Mouse (Mus musculus) layer of hippocampus, adult 2 months (tissue): Measurements from ENCODE around the gene Ehmt2. TPM values are rescaled to one million over a fixed set of nuclear protein-coding genes. Genes with fewer than 3 reads are reported as not detected.

Experiments used
- DNase-seq, 2 experiments: peaks; one replicate each; pipeline ENCODE4 v3.0.0; 2022; ENCODE audit warnings: low spot score in 2 of 2
- H3K27ac ChIP-seq: fragments of 200-600 bp; 2 replicates; pipeline ENCODE4 v1.8.1; 2022
- H3K4me3 ChIP-seq: fragments of 200-600 bp; 2 replicates; pipeline ENCODE4 v1.8.1; 2022; ENCODE audit warnings: mild to moderate bottlenecking
- CTCF ChIP-seq: fragments of 200-600 bp; conservative IDR thresholded peaks from 2 replicates; pipeline ENCODE4 v1.8.1; 2022; ENCODE audit warnings: antibody characterized with exemption, mild to moderate bottlenecking, moderate library complexity
- long read RNA-seq, 2 experiments: library from polyadenylated mRNA; stranded (forward); transcript quantifications; one replicate each; pipeline ENCODE4 v2.0.0; 2021; ENCODE audit warnings: borderline mapping rate in 2 of 2
- total RNA-seq, 2 experiments: library from RNA; stranded (reverse); gene quantifications; 2 replicates each; pipeline ENCODE4 v1.2.3; 2021

Ehmt2 gene
- total RNA-seq, result 100 to 1,000 TPM; 181 to 190 TPM
- long read RNA-seq, experiment 1, full-length matches to known transcripts, result 18 of 57 reads
- long read RNA-seq, experiment 1, partial matches to known transcripts, result 25 of 57 reads
- long read RNA-seq, experiment 1, other reads (novel, unspliced or antisense), result 14 of 57 reads
- long read RNA-seq, experiment 2, full-length matches to known transcripts, result 32 of 93 reads
- long read RNA-seq, experiment 2, partial matches to known transcripts, result 42 of 93 reads
- long read RNA-seq, experiment 2, other reads (novel, unspliced or antisense), result 19 of 93 reads

- Histone ChIP-seq H3K27ac (peak within 1 kb of the TSS; percentile 99), H3K4me3 (peak within 1 kb of the TSS; percentile 94)
- DNase-seq, result peak; percentile 78 to 80
- no peak for TF ChIP-seq CTCF
These were observed at the start of gene Ehmt2, which contains the start of gene C2 for GRCm38 (mm10) chr17:34898160-34898586. Ehmt2 (plus strand) TSS chr17:34898469. C2 (minus strand) TSS chr17:34898265.

DNA sequence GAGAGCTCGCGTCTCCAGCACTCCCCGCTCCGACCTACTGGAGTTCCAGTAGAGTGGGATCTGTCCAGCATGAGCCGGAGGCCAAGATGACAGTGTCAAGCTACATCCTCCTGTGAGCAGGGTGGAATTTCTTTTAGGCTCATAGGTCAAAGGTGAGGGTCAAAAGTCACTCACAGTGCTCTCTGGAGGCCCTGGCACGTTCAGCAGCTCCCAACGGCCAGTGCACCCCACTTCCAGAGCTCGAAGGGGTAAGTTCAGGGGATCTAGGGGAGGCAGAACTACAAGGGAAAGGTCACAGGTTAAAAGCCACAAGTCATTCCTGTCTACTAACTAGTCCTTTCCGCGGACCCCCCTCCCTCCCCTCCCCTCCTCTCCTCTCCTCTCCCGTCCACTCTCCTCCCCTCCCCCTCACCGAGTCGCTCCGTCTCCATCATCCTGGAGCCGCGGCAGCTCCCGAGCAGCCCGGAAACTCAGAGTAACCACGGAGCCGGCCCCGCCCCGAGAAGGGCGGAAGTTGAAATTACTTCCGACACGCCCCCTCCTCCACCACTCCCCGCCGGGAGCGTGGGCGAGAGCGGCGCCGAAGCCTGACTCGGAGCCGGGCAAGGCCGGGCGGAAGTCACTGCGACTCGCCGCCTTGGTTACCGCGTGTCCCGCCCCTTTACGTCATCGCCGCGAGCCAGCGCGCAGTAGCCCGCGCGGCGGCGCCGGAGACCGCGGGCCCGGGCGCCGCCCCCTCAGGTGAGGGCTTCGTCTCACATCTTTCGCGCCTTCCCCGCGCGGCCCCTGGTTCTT lies 48.4 kb upstream of the Ehmt2 start, which contains the start of the genes Skiv2l and Nelfe:
TSS of gene Skiv2l (minus strand) at position 489 of the 795 bp plus-strand sequence.
TSS of gene Nelfe (plus strand) at position 670 of the 795 bp plus-strand sequence.
- H3K27ac ChIP-seq, result peak within 1 kb of the TSS; percentile 89
- DNase-seq, result peak; percentile 97 to 99
- peak within 1 kb of the TSS; percentile 99 for H3K4me3 ChIP-seq
- peak; percentile 35; the same call in 1 of the 2 replicates for TF ChIP-seq CTCF

GRCm38 (mm10) chr17:34850517-34851125 lies 47.6 kb upstream of the Ehmt2 start:
- no peak; the same call in 1 of the 2 replicates for TF ChIP-seq CTCF
- no peak for DNase-seq
- Histone ChIP-seq H3K27ac (peak overlapping the region; percentile 89), H3K4me3 (peak overlapping the region; percentile 99)

GRCm38 (mm10) chr17:34853511-34853910 lies 44.8 kb upstream of the Ehmt2 start:
- DNase-seq, result no peak
- no peak for TF ChIP-seq CTCF
- no peak overlapping the region for H3K27ac ChIP-seq
- no peak overlapping the region for H3K4me3 ChIP-seq

GRCm38 (mm10) chr17:34854761-34855160 lies 43.5 kb upstream of the Ehmt2 start:
- no peak for DNase-seq
- no peak overlapping the region for H3K4me3 ChIP-seq
- H3K27ac ChIP-seq, result no peak overlapping the region
- TF ChIP-seq CTCF, result no peak

DNA sequence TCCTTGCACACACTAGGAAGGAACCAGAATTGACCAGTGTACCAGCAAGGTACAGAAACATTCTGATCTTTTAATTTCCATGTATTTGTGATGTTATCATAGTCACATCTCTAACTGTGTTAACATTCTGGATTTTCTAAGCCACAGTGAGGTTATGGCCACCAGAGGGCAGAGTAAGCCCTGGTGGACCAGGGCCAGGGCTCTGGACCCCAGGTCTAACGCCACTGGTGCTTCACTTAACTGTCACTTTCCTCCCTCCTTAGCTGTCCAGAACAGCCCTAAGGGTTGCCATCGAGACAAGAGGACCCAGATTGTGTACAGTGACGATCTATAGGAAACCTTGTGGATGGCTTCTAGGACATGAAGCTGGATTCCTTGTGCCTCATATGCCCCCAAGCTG lies 42.4 kb upstream of the Ehmt2 start:
- peak in 1 of 2 experiments; percentile 38 for DNase-seq
- H3K4me3 ChIP-seq, result no peak overlapping the region
- H3K27ac ChIP-seq, result no peak overlapping the region
- TF ChIP-seq CTCF, result peak; percentile 94

DNA sequence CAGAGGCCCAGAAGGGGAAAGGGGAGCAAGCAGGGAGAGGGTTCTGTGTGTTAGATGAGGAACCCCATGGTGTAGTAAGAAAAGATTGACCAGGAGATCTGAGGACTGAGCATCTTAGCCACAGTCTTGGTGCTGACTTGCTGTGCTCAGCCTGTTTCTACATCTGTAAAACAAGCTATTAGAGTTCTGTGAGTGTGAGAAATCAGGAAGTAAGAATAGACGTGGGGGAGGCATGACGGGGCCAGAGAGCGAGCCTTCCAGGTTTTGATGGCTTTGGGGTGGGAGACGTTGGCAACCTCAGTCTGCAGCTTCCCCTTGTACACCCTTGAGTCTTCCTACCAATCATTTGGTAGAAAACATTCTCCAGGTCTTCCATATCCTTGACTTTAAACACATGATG lies 39.6 kb upstream of the Ehmt2 start:
- no peak for TF ChIP-seq CTCF
- Histone ChIP-seq H3K4me3 (no peak overlapping the region), H3K27ac (no peak overlapping the region)
- DNase-seq, result no peak

DNA sequence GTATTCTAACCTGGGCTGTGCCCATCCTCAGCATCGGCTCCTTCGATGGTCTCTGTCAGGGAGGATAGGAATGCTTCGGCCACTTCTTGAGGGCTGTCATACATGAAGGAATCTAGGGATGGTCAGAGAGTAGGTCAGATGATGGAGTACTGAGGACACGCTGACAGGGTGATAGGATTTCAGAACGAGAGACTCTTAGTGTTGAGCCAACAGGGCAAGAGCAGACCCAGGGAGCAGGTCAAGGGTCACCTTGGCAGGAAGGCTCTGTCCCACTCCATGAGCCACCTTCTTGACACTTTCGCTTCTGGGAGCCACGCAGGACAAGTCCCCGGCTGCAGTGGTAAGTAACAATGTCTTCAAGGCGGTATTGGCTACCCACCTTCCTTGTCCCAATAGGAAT lies 37.8 kb upstream of the Ehmt2 start:
- TF ChIP-seq CTCF, result no peak
- Histone ChIP-seq H3K27ac (no peak overlapping the region), H3K4me3 (no peak overlapping the region)

DNA sequence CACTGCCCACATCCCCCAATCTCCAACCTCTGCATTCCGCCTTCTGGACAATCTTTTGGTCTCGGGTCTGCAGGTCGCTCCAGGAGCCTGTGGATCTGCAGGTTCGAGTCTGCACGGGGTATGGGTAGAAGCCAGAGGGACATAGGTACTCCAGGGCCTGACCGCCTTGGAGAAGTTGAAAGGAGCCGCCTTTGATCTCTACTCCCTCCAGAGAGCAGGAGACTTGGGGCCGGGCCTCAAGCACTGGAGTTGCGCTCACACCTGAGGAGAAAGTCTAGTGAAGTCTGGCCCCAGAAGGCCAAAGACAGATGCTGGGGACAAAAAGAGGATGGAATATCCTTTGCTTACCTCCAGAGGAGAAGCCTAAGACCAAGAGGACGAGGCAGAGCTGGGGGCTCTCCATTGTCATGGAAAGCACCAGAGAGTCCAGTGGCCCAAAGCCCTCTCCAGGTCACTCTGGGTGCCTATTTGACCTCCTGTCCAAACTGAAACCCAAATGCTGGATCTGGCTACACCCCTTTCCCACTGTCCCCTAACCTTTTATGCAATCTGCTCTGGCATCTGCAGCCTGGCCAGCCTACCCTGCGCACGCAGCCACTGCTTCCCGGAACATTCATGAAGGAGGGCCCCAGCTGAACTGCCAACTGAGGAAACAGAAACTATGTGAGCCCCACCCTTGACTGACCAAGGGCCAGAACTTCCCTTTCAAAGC lies 36.4 kb upstream of the Ehmt2 start:
- TF ChIP-seq CTCF, result no peak
- Histone ChIP-seq H3K27ac (no peak overlapping the region), H3K4me3 (no peak overlapping the region)
- no peak for DNase-seq

More for the DNA sequence above, 37.8 kb upstream of the Ehmt2 start:
- DNase-seq, result no peak

- no peak for TF ChIP-seq CTCF
- Histone ChIP-seq H3K4me3 (no peak within 1 kb of the TSS), H3K27ac (no peak within 1 kb of the TSS)
- DNase-seq, result no peak
These were observed 35.7 kb upstream of the Ehmt2 start, which contains the start of gene Cfb for GRCm38 (mm10) chr17:34862416-34863081. Cfb (minus strand) TSS chr17:34862518.

DNA sequence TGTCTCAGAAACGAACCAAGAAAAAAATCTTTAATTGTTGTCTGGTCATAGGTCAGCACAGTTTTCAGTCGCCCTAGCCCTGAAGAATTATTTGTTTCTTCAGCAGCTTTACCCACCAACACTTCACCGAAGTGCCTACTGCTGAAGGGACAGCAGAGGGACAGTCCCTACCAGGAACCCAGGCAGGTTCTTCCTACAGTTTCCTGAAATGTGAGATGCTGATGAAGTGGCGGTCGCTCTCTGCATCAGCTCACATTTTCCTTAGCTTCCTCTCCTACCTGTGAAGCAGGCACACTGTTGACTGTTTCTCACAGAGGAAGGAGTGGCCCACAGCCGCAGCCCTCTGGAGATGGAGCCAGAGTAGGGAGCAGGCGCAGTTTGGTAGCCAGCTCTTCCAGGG lies 32.3 kb upstream of the Ehmt2 start:
- H3K4me3 ChIP-seq, result no peak overlapping the region
- no peak overlapping the region for H3K27ac ChIP-seq
- TF ChIP-seq CTCF, result no peak
- no peak for DNase-seq

GRCm38 (mm10) chr17:34874321-34874720 lies 23.9 kb upstream of the Ehmt2 start:
- TF ChIP-seq CTCF, result no peak
- DNase-seq, result no peak
- H3K4me3 ChIP-seq, result no peak overlapping the region
- no peak overlapping the region for H3K27ac ChIP-seq
